Mouse (Mus musculus) CH12F3 (cell line): ENCODE measurements around the gene Baz2a.
"Not testable (repeated sequence)": the region's sequence is repeated elsewhere in the genome, so short reads cannot be mapped to it uniquely, and the experiment has no call there.

Experiments used
- in situ Hi-C: fragments of 300-500 bp; cut with MboI; formaldehyde crosslinking; loops from 2 replicates; pipeline ENCODE4 v1.14.3; 2020; ENCODE audit warnings: low sequenced_read_pairs

The Baz2a gene

GRCm38 (mm10) chr10:128091564-128092505 is at the start of gene Baz2a:
TSS of gene Baz2a (plus strand) at chr10:128091577.
- in situ Hi-C loops = no loop called here

- in situ Hi-C loops = no loop called here
These were observed 49.7 kb upstream of the Baz2a start for GRCm38 (mm10) chr10:128041636-128042035.

DNA sequence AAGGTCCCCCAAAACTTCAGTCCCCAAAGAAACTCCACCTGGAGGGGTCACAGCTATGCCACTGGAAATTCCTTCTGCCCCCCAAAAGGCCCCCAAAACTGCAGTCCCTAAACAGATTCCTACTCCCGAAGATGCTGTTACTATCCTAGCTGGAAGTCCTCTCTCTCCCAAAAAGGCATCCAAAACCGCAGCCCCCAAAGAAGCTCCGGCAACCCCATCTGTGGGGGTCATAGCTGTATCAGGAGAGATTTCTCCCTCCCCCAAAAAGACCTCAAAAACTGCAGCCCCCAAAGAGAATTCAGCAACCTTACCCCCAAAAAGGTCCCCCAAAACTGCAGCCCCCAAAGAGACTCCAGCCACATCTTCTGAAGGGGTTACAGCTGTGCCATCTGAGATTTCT is 48.9 kb upstream of the Baz2a start:
- in situ Hi-C loops = no loop called here

DNA sequence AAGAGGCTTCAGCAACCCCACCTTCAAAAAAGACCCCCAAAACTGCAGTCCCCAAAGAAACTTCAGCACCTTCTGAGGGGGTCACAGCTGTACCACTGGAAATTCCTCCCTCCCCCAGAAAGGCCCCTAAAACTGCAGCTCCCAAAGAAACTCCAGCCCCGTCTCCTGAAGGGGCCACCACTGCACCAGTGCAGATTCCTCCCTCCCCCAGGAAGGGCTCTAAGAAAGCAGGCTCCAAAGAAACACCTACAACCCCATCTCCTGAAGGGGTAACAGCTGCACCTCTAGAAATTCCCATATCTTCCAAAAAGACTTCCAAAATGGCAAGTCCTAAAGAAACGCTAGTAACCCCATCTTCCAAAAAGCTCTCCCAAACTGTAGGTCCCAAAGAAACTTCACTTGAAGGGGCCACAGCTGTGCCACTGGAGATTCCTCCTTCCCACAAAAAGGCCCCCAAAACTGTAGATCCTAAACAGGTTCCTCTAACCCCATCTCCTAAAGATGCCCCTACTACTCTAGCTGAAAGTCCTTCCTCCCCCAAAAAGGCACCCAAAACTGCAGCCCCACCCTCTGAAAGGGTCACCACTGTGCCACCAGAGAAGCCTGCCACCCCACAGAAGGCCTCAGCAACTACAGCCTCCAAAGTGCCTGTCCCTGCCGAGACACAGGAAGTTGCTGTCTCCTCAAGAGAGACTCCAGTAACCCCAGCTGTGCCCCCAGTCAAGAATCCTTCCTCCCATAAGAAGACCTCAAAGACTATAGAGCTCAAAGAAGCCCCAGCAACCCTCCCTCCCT is 48.1 kb upstream of the Baz2a start:
- in situ Hi-C loops = no loop called here

DNA sequence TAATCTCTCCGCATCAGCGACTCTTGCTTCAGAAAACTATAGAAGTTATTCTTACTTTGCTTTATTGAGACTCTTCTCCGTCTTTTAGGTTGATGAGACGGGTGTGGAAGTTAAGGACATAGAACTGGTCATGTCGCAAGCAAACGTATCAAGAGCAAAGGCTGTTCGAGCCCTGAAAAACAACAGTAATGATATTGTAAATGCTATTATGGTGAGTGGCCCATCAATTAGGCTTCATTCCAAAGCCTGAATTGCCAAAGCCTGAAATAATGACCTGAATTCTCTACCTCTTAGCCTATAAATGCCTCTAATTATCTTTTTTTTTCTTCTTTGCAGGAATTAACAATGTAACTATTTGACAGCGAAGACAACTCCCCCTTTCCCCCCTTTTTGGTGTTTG is 43.2 kb upstream of the Baz2a start:
- in situ Hi-C loops = no loop called here

- in situ Hi-C loops = no loop called here
These were observed 41.6 kb upstream of the Baz2a start for GRCm38 (mm10) chr10:128049741-128050140.

GRCm38 (mm10) chr10:128050355-128050754 is 41.0 kb upstream of the Baz2a start:
- in situ Hi-C loops = no loop called here

DNA sequence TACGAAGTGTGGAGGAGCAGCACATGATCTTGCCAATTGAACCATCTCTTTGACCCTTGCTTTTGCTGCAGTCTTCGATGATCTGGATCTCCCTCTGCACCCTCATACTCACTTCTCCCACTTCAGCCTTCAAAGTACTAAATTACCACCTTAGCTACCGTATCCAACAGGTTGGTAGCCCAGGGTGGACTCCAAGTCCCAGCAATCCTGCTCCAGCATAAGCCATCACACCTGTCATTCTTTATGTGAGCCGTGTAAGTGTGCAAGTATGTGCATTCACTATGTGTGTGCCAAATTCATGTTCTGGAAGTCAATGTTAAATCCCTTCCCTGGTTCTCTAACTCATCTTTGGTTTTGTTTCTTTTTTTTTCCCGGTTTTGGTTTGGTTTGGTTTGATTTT is 39.8 kb upstream of the Baz2a start:
- in situ Hi-C loops = no loop called here

DNA sequence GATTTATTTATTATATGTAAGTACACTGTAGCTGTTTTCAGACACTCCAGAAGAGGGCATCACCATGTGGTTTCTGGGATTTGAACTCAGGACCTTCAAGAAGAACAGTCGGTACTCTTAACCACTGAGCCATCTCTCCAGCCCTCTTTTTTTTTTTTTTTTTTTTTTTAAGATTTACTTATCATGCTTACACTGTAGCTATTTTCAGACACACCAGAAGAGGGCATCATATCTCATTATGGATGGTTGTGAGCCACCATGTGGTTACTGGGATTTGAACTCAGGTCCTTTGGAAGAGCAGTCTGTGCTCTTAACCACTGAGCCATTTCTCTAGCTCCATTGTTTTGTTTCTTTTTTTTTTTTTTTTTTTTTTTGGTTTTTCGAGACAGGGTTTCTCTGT is 39.2 kb upstream of the Baz2a start:
- in situ Hi-C loops = not testable (repeated sequence)

DNA sequence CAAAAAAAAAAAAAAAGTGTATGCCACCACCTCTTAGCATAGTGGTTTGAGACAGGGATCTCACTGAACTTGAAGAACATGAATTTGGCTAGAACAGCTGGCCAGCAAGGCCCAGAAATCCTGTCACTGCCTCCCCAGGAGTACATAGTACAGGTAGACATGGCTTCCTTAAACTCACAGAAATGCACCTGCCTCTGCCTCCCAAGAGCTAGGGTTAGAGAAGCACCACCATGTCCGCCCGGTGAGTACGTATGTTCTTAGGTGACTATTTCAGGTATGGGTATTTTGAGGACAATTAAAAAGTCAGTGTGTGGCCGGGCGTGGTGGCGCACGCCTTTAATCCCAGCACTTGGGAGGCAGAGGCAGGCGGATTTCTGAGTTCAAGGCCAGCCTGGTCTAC is 38.4 kb upstream of the Baz2a start:
- in situ Hi-C loops = no loop called here

- in situ Hi-C loops = no loop called here
These were observed 33.2 kb upstream of the Baz2a start for GRCm38 (mm10) chr10:128058184-128058583.

GRCm38 (mm10) chr10:128058601-128059151 is 32.7 kb upstream of the Baz2a start, which contains the start of gene Ptges3:
TSS of gene Ptges3 (plus strand) at chr10:128058954.
- in situ Hi-C loops = no loop called here

DNA sequence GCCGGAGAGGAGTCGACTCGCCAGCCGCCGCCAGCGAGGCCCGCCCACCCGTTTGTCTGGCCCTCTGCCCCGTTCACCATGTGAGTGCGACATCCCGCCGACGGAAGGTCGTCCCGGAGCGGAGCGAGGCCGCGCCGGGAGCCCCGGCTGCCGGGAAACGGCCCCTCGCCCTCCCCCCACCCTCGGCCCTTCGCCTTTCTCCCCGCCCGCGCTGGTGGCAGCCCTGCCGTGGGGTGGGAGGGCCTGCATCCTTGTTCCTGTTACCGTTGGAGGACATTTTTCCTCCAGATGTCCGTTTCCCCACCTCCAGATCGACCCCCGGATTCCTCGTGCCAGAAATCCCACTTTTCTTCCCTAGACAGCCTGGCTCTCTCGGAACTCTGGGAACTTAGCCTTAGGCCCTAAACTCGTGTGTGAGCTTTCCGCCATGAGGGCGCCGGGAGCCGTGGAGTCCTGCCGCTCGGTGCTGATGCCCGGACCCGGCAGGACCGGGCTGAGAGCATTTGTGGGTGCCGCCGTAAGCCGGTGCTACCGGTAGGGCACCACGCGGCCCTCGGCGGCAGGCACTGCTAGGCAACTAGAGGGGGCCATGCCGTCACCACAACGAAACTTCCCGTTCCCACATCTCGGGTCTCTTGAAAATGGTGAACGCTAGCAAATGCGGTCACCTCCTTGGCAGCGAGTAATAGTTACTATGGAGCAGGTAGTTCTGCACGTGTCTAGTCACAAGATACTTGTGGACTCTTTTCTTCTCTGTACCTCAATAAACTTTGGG is 32.0 kb upstream of the Baz2a start:
- in situ Hi-C loops = no loop called here

GRCm38 (mm10) chr10:128061109-128061508 is 30.3 kb upstream of the Baz2a start:
- in situ Hi-C loops = no loop called here

DNA sequence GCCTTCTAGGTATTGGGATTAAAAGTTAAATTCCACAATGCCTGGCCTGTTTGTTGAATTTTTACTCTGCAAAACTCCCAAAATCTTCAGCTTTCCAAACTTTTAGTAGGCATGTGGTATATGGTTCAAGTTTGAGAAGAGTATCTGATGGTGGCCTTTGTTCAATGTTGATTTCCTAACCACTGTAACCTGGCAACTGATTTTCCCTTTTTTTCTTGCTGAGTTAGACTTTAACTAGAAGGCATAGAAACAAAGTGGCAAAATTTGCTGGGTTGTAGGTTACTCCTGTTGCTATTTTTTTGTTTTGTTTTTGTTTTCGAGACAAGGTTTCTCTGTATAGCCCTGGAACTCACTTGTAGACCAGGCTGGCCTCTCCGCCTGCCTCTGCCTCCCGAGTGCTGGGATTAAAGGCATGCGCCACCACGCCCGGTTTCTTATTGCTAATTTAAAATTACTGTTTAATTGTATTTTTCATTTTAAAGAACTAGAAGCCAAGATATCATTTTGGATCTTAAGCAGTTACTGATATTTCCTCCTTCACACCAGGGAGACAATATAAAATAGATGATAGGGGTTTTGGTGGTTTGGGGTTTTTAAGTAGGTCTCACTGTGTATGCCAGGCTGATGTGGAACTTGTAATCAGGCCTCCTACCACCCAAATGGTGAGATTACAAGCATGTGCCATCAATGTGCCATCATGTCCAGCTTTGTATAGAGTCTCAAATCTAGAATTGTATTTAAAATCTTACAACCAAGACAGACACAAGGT is 29.0 kb upstream of the Baz2a start:
- in situ Hi-C loops = no loop called here

- in situ Hi-C loops = no loop called here
These were observed 25.3 kb upstream of the Baz2a start for GRCm38 (mm10) chr10:128066072-128066471.

DNA sequence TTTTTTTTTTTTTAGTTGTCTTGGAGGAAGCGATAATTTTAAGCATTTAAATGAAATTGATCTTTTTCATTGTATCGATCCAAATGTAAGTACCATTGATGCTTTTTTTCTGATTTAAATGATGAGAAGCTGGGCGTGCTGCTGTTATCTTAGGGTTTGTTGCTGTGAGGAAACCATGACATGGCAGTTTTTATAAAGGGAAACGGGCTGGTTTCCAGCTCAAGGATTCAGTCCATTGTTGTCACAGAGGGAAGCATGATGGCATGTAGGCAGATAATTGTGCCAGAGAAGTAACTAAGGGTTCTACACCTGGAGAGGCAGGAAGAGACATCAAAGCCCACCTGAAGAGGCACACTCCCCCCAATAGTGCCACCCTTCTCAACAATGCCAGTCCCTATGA is 22.2 kb upstream of the Baz2a start:
- in situ Hi-C loops = no loop called here

- in situ Hi-C loops = not testable (repeated sequence)
These were observed 20.9 kb upstream of the Baz2a start for GRCm38 (mm10) chr10:128070432-128070831.

DNA sequence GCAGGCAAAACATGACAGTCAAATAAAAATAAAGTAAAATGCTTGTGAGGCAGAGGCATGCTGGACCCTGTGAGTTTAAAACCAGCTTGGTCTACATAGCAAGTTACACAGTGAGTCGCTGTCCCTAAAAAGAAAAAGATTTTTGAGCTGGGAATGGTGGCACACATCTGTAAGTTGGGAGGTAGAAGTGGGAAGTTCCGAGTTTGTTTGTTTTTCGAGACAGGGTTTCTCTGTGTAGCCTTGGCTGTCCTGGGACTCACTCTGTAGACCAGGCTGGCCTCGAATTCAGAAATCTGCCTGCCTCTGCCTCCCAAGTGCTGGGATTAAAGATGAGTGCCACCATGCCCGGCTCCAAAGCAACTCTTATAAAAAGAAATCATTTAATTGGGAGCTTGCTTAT is 13.1 kb upstream of the Baz2a start:
- in situ Hi-C loops = not testable (repeated sequence)

DNA sequence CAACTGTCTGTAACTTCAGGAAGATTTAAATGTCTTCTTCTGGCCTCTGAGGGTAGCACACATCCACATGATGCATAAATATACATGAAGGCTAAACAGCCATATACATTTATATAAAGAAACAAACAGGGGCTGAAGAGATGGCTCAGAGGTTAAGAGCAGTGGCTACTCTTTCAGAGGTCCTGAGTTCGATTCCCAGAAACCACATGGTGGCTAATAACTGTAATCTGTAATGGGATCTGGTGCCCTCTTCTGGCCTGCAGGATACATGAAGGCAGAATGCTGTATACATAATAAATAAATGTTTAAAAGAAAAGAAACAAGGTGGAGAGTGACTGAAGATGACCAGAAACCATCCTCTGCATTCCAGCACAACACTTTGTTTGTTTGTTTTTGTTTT is 10.9 kb upstream of the Baz2a start:
- in situ Hi-C loops = no loop called here
